Mouse (Mus musculus): ENCODE data around the gene Acot8.

Acot8 gene

DNA sequence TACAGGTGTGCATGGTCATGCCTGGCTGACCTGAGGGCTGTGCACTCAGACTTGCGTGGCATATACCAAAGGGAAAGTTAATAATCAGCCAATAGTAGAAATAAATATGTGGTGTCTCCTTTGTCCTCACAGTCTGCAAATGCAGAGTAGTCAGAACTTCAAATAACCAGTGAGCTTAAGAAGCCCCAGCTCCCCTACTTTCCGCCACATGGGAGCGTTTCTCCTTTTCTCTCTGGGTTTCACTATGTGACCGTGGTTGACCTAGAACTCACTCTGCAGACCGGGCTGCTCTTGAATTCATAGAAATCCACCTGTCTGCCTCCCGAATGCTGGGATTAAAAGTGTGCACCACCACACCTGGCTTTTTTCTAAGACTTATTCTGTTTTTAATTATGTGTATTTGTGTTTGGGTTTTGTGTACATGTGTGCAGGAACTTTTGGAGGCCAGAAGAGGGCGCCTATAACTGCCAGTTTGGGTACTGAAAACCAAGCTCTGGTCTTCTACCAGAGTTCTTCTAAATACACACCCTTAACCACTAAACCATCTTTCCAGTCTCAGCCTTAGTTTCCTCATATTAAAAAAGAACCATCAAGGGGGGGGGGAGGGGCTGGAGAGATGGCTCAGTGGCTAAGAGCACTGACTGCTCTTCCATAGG lies 20.6 kb downstream of the Acot8 start:
- in situ Hi-C loops (cut with MboI, MseI): no loop called here

DNA sequence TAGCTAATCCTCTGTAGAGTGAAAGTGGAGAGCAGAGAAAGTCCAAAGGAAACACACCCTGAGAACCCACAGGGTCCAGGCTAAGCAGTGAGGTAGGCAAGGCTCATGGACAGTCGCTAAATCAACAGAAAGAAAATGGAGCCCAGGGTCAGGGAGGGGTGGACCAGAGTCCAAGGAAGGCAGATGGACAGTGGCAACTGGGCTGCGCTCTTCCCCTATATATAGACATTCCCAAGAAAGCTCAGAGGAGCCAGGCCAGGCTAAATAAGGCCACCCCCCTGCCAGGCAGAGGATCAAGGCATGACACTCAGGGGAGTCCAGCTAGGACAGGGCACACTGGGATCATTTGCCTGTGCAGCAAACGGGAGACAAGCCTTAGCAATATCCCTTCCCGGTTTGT lies 22.8 kb downstream of the Acot8 start:
- in situ Hi-C loops (cut with MboI, MseI): no loop called here

DNA sequence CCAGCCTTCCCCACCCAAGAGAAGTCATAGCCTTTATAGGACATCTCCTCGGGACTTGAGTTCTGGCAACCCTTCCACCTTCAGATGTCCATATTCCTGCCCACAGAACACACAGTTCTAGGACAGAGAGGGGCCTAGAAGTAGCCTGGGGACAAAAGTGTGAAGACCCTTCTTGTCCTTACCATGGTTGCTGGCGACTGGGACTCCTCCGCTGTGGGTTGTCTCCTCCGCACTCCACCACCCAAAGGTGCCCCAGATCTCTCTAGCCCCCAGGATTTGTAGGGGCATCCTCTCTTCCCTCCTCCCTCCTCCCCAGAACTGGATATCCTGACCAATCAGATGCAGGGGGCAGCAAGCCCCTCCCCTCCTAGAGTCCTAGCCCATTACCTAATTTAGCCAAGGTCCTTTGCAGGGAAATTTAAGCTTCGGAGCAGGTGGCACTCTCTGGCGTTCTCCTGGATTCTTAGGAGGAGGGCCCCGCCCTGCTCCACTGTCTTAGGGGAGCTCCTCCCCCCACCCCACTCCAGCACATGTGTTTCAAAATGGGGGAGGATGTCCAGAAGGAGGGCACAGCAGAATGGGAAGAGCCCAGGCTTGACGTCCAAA lies 25.1 kb downstream of the Acot8 start, which contains the start of gene Tnnc2:
TSS of gene Tnnc2 (minus strand) at position 487 of the 606 bp plus-strand sequence.
- in situ Hi-C loops (cut with MboI, MseI): no loop called here

DNA sequence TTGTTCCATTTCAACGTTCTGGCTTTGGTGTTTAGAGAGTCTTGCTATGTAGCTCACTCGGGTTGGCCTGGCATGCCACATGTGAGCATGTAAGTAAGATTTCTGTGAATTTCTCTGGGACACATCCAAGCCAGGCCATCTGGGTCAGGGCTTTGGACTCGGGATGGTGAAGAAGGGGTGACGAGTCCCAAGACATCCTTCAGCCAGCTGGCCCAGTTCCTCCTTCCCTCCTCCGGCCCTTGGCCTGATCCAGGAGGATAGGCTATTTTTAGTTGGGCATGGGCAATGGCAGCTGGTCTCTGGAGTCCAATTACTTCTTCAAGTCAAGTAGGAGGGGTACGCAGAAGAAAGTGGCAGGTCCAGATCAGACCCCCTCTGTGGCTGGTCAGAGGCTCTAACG lies 25.9 kb downstream of the Acot8 start:
- in situ Hi-C loops (cut with MboI, MseI): no loop called here

DNA sequence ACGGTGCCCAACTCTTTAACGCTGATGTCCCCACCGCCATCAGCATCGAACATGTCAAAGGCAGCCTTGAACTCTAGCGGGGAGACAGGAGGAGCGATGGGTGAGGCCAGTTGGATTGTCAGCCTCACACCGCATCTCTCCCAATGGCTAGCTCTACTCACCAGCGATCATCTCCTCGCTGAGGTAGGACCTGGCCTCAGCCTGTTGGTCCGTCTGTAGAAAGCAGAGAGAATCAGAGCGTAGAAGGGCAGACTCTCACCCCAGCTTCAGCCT lies 26.7 kb downstream of the Acot8 start:
- in situ Hi-C loops (cut with MboI, MseI): no loop called here

DNA sequence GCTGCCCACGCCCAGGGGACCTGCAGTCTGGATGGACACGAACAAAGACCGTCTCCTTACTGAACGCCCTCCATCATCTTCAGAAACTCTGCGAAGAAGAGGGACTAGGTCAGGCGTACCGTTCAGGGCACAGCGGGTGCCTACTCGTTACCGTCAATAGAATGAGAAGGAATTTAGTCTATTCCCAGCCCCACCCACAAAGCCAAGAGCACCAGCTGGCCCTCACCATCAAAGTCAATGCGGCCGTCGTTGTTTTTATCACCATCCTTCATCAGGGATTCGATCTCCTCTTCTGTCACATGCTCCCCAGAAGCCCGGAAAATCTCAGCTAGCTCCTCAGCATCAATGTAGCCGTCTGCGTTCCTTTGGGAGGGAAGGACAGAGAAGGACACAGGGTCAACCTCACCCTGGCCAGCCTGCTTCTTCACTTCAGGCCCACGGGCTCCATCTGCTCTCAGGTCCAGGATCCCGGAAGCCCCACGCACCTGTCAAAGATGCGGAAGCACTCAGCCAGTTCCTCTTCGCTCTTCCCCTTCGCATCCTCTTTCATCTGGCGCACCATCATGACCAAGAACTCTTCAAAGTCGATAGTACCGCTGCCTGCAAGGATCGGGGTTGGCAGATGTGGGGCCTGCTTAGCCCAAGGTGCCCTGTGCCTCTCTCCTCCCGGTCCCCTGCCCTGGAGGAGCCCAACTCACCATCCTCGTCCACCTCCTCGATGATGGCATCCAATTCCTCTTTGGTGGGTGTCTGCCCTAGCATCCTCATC lies 27.3 kb downstream of the Acot8 start:
- in situ Hi-C loops (cut with MboI, MseI): no loop called here

DNA sequence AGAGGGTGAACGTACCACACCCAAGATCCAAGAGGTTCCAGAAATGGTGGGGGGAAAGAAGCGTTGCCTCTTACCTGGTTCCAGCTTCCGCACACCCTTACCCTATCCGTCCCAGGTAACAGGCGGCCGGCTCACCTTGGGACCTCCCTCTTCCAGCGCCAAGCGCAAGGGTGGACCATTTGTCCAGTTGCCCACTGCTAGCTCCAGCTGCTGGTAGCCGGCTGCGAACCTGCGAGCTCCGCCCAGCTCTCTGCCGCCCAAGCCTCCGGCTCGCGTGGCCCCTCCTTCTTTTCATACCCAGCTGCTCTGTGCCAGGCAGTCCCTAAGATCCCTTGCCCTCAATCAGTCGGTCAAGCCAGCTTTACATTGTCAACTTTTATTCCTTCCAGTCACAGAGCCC lies 27.9 kb downstream of the Acot8 start:
- in situ Hi-C loops (cut with MboI, MseI): no loop called here

DNA sequence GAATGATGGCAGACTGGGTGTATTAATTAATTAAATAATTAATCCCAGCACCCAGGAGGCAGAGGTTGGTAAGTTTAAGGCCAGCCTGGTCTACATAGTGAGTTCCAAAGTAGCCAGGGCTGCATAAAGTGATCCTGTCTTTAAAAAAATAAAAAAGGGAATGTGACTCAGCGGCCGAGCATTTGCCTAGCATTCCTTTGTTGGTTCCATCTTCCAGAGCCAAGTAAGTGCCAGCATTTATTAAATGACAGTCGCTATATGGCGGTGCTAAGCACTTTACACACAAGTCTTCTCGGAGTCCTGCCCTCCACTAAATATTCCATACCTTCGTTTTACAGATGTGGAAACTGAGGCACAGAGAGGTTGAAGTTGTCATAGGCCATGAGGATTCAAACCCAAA lies 28.6 kb downstream of the Acot8 start:
- in situ Hi-C loops (cut with MboI, MseI): no loop called here

DNA sequence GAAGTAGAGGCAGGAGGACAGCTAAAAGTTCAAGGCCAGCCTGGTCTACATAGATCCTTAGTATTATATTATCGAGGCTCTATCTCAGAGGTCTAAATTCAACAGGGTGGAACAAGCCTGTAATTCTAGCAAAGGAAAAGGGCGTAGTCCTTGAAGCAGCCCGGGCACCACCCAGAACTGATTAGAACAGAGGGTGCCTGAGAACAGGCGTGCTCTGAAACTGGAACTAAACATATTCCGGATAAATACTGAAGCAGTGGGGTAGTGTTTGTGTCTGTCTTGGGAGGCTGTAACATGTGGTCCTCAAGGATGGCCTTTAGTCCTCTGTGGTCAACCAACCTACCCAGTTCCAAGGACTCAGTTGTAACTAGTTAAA lies 30.7 kb downstream of the Acot8 start:
- in situ Hi-C loops (cut with MboI, MseI): no loop called here

DNA sequence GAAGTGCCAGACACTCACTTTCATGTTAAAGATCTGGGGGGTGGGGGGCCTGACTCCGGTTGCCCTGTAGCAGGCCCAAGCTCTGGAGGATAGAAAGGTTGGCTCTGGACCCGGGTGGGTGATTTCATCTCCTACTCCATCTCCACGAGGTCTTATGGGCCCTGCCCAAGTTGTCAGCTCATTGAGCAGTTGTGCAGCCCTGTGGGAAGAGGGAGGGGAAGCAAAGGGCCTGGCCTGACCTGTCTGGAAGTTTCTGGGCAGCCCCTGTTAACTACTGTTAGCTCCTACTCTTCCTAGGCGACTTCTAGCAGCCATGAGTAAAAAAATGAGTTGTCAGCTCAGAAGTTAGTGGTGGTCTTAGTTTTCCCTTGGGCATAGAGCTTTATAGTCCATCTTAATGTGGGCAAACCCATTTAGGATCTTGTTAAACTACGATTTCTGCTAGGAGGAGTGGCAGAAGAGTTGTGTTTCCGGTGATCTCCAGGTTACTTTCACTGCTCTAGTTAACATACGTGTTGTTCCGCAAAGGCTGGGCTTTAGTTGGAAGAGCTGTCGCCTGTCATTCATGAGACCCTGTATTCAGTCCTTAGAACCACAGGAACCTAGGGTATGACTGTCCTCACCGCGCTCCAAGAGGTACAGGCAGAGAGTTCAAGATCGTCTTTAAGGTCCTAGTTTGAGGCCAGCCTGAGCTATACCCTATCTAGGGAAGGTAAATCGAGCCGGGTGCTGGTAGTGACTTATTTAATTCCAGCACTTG lies 31.3 kb downstream of the Acot8 start:
- in situ Hi-C loops (cut with MboI, MseI): no loop called here

DNA sequence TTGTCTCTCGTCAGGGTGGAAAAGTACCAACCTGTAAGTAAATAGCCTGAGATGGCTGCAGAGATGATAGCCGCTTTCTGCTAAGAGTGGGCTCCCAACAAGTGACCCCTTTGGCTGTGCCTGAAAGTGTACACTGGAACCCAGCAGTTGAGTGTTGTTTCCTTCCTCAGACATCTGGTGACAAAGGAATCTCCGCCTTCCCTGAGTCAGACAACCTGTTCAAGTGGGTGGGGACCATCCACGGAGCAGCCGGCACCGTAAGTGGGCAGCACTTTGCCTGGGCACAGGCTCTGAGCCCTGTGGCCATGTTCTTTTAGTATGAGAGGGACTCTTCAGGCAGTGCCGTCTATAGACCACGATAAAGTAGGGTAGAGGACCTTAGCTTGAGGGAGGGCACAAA lies 33.6 kb downstream of the Acot8 start:
- in situ Hi-C loops (cut with MboI, MseI): no loop called here

DNA sequence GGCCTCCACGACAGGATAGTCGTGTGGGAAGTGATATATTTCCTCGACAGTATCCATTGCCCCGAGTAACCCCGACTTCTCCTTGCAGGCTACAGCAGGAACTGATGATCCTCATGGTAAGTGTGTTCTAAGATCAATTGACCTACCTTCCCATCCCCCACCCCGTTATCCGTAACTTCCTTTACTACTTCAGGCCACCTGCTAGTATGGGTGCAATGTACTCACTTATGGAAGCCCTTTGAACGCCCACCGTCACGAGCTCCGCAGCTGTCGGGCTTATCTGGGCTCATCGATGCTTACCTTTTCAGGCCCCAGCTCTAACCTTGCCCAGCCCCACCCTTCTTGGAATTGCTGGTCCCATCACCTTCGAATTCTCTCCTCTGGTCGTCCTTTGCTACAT lies 34.4 kb downstream of the Acot8 start:
- in situ Hi-C loops (cut with MboI, MseI): no loop called here

DNA sequence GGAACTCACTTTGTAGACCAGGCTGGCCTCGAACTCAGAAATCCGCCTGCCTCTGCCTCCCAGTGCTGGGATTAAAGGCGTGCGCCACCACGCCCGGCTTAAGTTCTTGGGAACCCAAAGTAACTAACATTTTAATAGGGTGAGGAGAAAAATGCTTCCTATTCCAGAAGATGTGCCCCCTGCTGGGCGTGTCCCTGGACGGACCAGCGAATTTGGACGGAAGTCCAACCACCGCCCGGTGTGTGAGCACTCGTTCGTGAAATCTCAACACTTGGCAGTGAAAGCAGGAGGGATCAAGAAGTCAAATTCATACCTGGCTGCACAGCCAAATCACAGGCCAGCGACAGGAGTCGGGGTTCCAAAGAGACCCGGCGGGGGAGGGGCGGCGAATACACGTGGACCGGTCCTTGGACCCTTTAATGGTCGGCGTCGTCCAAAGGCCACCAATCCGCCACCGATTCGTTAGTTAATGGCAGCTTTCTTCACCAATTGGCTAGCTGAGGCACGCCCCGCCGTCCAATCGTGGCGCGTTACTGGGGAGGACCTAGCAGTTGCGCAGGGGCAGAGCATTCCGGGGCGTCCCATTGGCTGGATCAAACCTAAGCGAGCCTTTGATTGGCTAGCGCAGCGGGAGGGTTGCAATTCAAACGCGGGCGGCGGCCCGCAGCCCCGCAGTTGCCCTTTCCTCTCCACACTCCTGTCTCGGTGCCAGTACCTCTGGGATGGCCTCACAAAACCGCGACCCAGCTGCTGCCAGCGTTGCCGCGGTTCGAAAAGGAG lies 35.2 kb downstream of the Acot8 start, which contains the start of gene Ube2c:
TSS of gene Ube2c (plus strand) at position 641 of the 780 bp plus-strand sequence.
- in situ Hi-C loops (cut with MboI, MseI): no loop called here

DNA sequence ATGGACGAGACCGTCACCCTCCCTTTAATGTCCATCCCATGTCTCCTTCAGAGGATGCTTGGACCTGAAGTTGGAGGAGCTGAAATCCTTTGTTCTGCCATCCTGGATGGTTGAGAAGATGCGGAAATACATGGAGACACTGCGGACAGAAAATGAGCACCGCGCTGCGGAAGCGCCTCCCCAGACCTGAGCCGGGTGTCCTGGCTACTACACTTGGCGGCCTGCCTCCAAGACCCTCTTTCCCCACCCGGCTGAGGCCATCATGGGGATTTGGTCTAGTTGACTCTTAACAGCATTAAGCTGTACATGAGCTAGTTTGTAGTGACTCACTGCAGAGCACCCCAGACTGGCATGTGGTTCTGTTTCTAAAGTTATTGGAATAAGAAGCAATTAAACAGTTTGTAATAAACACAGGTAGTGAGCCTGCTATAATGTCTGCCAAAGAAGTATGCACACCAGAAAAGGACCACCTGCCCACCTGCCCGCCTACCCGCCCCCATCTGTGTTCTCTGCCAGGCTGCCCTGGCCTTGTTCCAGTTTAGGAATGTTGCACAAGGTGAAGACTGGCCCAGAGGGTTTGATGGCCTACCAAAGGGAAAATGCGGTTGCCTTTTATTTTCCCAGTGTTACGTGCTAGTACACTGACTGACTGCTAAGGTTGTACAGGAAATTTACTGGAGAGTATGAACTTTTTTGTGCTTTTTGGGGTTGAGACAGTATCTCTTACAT lies 36.7 kb downstream of the Acot8 start:
- in situ Hi-C loops (cut with MboI, MseI): no loop called here

DNA sequence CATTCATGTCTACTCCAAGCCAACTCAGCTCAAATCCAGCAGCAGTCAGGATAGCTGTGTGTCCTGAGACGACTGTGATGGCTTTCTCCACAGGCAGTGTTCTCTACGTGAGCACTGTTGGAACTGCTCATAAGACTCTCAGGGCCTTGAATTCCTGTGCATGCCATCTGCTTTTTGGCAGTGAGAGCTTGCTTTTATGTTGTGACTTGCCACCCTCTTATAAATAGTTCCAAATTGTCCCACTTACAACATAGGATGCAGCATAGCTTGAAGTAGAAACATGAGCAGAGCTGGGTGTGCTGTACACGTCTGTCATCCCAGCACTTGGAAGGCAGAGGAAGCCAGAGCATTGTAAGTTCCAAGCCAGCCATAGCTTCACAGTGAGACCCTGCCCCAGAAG lies 38.8 kb downstream of the Acot8 start:
- in situ Hi-C loops (cut with MboI, MseI): no loop called here

DNA sequence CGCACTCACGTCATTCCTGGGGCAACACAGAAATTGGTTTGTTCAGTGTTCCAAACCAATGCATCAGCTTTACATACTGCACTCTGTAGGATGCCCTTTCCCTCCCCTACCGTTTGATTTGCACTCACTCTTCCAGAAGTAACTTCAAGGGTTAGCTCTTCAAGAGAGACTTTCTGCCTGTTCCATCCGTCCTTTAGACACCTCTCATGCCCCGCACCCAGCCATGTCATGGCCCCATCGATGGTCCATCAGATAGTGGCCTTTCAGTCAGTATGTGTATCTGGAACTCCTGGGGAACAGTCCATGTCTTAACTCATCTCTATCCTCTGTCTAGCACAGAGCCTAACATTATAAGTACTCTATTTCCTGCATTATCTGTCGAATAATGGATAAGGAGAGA lies 42.1 kb downstream of the Acot8 start:
- in situ Hi-C loops (cut with MboI, MseI): no loop called here

DNA sequence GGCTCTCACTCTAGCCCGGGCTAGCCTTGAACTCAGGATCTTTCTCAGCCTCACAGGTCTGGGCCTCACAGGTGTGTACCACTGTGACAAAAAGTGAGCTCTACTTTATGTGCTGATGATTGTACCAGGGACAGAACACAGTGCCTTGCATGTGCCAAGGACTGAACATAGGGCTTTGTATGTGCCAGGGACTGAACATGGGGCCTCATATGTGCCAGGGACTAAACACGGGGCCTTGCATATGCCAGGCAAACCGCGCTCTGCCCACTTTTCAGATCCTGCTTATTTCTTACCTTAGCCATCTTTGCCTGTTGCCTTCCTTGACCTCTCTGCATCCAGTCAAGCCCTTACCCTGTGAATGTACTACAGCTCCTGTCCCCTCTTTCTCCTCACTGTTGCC lies 42.7 kb downstream of the Acot8 start:
- in situ Hi-C loops (cut with MboI, MseI): no loop called here

DNA sequence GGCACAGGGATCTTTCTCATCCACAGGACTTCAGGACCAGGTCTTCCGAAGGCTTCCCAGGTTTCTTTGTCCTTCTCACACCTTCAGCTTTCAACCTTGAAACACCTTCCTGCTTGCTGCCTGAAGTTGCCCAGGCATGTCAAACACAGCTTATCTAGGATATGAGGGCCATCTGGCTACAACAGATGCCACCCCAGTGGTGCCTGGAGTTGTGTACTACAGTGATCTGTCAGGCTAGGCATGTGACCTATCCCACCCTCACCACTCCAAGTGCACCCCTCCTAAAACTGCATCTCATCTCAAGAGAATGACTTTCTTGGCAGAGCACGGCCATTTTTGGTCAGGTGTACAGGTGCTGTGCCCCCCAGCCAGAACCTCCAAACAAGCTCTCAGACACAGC lies 43.2 kb downstream of the Acot8 start:
- in situ Hi-C loops (cut with MboI, MseI): no loop called here

DNA sequence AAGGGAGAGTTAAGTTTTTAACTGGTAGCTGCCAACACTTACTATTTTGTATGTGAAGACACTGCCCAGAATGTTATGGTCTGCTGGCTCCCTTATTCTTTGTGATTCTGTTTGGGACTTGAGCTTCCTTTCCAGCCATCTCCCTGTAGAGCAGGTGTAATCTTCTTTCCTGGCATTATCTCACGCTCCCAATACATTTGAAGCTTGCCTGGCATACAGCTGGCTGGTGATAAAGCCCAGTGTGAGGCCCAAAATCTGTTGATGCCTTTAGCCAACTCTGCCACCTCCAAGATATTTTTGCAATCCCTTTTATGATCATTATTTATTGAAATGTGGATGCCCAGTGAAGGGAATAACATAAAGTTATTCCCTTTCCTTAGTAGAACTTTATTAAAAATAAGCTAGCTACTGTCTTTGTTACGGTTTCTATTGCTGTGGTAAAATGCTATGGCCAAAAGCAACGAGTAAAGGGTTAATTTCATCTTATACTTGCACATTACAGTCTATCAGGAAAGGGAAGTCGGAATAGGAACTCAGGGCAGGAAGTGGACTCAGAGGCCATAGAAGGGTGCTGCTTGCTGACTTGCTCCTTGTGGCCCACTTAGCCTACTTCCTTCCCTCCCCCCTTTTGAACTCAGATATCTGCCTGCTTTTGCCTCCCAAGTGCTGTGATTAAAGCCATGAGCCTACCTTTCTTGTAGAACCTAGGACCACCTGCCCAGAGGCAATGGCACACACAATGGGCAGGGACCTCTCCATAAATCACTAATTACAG lies 44.4 kb downstream of the Acot8 start:
- in situ Hi-C loops (cut with MboI, MseI): no loop called here

DNA sequence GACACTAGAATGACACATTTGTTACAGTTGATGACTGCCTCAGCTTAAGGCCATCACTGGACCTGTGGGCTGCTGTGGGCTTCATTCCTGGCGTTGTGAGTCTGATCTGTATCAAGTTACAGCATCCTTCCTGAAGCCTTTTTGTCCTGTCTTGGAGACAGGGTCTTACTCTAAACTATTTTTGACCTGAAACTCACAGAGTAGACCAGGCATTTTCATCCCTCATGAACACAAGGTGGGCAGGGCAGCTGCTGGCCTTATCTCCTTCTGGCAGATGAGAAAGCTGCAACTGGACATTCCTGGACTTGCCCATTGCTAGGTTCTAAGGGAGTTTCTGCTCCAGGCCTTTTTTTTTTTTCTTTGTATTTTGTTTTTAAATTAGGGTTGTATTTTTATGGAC lies 46.0 kb downstream of the Acot8 start:
- in situ Hi-C loops (cut with MboI, MseI): no loop called here

Measured in T-helper 1 cell (primary cell).